Mouse (Mus musculus): ENCODE measurements around the gene Nell2.
A peak's percentile ranks its signal among the peaks of the same experiment; 100 is the strongest.
"Not testable (repeated sequence)": the region's sequence is repeated elsewhere in the genome, so short reads cannot be mapped to it uniquely, and the experiment has no call there.

Nell2 gene

GRCm38 (mm10) chr15:95527948-95528861 lies at the start of gene Nell2:
TSS of gene Nell2 (minus strand) at chr15:95528559.
- no peak for DNase-seq (ENCODE audit: low read depth)

GRCm38 (mm10) chr15:95574661-95575060 lies 46.3 kb upstream of the Nell2 start:
- DNase-seq (ENCODE audit: low read depth): peak; percentile 49

GRCm38 (mm10) chr15:95569606-95570005 lies 41.2 kb upstream of the Nell2 start:
- no peak for DNase-seq (ENCODE audit: low read depth)

- DNase-seq (ENCODE audit: low read depth): no peak
Measured at GRCm38 (mm10) chr15:95565160-95565559, 36.8 kb upstream of the Nell2 start.

GRCm38 (mm10) chr15:95561303-95561702 lies 32.9 kb upstream of the Nell2 start:
- no peak for DNase-seq (ENCODE audit: low read depth)

- no peak for DNase-seq (ENCODE audit: low read depth)
Measured at GRCm38 (mm10) chr15:95550011-95550410, 21.7 kb upstream of the Nell2 start.

- DNase-seq (ENCODE audit: low read depth): no peak
Measured at GRCm38 (mm10) chr15:95542632-95543031, 14.3 kb upstream of the Nell2 start.

- DNase-seq (ENCODE audit: low read depth): no peak
Measured at GRCm38 (mm10) chr15:95536724-95537123, 8.4 kb upstream of the Nell2 start.

- no peak for DNase-seq (ENCODE audit: low read depth)
Measured at GRCm38 (mm10) chr15:95536230-95536629, 7.9 kb upstream of the Nell2 start.

- DNase-seq (ENCODE audit: low read depth): no peak
Measured at GRCm38 (mm10) chr15:95534644-95535043, 6.3 kb upstream of the Nell2 start.

GRCm38 (mm10) chr15:95527461-95527947 lies 855 bp downstream of the Nell2 start:
- no peak for DNase-seq (ENCODE audit: low read depth)

GRCm38 (mm10) chr15:95526626-95527411 lies 1.5 kb downstream of the Nell2 start:
- no peak for DNase-seq (ENCODE audit: low read depth)

GRCm38 (mm10) chr15:95525997-95526396 lies 2.4 kb downstream of the Nell2 start:
- no peak for DNase-seq (ENCODE audit: low read depth)

- no peak for DNase-seq (ENCODE audit: low read depth)
Measured at GRCm38 (mm10) chr15:95518204-95518603, 10.2 kb downstream of the Nell2 start.

GRCm38 (mm10) chr15:95513306-95513705 lies 15.1 kb downstream of the Nell2 start:
- DNase-seq (ENCODE audit: low read depth): not testable (repeated sequence)

GRCm38 (mm10) chr15:95495666-95496065 lies 32.7 kb downstream of the Nell2 start:
- no peak for DNase-seq (ENCODE audit: low read depth)

- no peak for DNase-seq (ENCODE audit: low read depth)
Measured at GRCm38 (mm10) chr15:95495193-95495592, 33.2 kb downstream of the Nell2 start.

GRCm38 (mm10) chr15:95492201-95492600 lies 36.2 kb downstream of the Nell2 start:
- DNase-seq (ENCODE audit: low read depth): no peak

- no peak for DNase-seq (ENCODE audit: low read depth)
Measured at GRCm38 (mm10) chr15:95489174-95489573, 39.2 kb downstream of the Nell2 start.

- DNase-seq (ENCODE audit: low read depth): no peak
Measured at GRCm38 (mm10) chr15:95487961-95488360, 40.4 kb downstream of the Nell2 start.

GRCm38 (mm10) chr15:95482002-95482401 lies 46.4 kb downstream of the Nell2 start:
- no peak for DNase-seq (ENCODE audit: low read depth)

GRCm38 (mm10) chr15:95481585-95481984 lies 46.8 kb downstream of the Nell2 start:
- no peak for DNase-seq (ENCODE audit: low read depth)

- no peak for DNase-seq (ENCODE audit: low read depth)
Measured at GRCm38 (mm10) chr15:95476440-95476839, 51.9 kb downstream of the Nell2 start.
